Mouse (Mus musculus): Measurements from ENCODE around the gene Ret.

Ret gene

GRCm38 (mm10) chr6:118197440-118197975 is at the start of gene Ret:
Gene Ret, minus strand, starts transcription at chr6:118197718.
- no peak for DNase-seq (ENCODE audit: low read depth in 1 of 2, low spot score in 2 of 2)

GRCm38 (mm10) chr6:118247161-118247560 is 49.6 kb upstream of the Ret start:
- DNase-seq (ENCODE audit: low read depth in 1 of 2, low spot score in 2 of 2) = no peak

DNA sequence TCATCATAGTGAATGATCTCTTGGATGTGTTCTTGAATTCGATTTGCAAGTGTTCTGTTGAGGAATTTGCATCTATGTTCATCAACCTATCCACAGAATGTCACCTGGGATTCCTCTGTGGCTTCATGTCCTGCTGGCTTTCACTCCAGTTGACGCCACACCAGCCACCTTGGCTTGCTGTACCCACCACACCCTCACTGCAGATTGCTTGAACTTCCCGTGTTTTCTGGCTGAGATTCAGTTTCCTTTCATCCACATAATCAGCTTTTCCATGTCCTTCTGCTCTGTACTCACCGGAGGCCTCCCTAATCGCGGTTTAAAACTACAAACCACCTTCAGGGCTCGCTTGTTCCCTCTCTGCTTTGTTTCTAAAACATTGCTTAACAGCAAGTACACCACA is 46.6 kb upstream of the Ret start:
- DNase-seq (ENCODE audit: low read depth in 1 of 2, low spot score in 2 of 2) = no peak

DNA sequence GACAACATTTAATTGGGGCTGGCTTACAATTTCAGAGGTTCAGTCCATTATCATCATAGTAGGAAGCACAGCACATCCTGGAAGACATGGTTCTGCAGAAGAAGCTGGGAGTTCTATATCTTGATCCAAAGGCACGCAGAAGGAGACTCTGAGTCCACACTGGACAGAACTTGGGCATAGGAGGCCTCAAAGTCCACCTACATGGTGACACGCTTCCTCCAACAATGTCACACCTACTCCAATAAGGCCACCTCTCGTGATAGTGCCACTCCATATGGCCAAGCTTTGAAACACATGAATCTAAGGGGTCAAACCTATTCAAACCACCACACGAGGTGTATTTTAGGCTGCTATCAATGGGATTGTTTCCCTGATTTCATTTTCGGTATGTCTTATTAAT is 45.4 kb upstream of the Ret start:
- DNase-seq (ENCODE audit: low read depth in 1 of 2, low spot score in 2 of 2) = no peak

DNA sequence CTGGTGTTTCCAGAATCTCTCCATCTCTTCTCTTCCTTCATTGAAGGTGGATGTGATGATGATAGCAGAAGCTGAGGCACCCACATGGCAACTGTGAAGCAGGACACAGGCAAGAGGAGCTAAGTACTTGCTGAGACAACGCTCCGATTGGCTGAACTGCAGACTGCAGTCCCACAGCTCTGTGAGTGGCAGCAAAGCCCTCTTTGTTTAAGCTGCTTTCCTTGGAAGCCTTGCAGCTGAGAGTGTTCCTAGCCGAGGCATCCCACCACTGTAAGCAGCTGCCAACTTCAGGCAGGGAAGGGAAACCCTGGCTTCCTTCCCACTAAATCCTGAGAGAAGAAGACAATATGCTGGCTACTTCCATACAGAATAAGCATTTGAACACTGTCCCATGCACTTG is 28.6 kb upstream of the Ret start:
- DNase-seq (ENCODE audit: low read depth in 1 of 2, low spot score in 2 of 2) = no peak

DNA sequence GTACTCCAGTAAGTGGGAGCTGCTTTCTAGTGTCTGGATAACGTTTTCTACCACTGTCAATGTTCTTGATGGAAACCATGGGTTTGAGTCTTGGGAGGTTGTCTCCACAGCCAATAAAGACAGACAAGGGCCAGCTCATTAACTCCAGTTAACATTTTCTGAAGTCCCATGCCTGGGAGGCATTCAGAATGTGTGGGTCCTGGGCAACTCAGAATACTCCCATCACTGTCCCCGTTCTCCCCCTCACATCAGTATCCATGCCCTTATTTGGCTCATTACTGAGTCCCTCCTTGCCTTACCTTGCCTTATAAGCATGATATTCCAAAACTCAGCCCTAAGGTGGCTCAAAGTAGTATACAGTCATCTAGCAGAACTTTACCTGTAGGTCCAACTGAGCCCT is 25.0 kb upstream of the Ret start:
- no peak for DNase-seq (ENCODE audit: low read depth in 1 of 2, low spot score in 2 of 2)

DNA sequence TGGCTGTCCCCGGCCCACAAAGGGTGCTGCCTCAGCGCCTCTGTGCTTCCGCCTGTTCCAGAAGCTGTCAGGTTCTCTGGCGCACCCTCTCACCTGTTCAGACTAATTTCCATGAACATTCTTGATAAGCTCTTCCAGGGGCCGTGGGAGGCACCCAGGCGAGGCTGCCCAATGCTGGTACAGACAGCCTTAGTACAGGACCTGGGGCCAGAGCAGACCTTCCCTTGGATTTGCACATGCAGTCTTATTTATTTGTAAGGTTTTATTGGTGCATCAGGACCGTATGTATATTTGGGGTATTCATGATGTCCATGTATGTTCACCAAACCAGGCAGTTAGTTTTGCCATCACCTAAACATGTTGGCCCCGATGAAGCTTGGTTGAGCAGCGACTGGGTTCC is 18.2 kb upstream of the Ret start:
- DNase-seq (ENCODE audit: low read depth in 1 of 2, low spot score in 2 of 2) = no peak

DNA sequence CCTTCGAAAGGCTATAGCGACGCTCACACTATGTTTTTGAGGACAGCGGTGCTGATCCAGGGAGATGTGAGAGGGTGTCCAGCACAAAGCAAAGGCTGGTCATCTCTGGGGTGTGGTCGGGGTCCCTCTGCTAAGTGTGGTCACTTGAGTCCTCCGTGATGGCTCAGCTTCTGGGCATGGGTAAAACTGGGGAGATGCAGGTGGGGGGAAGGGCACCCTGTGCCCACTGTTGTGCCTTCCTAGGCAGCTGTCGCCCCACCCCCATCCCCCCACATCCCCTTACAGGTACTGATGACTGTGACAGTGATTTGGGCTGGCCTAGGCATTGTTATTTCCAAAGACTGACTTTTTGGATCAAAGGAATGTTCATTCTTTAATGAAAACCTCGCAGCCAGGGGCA is 10.8 kb upstream of the Ret start:
- DNase-seq (ENCODE audit: low read depth in 1 of 2, low spot score in 2 of 2) = no peak

- no peak for DNase-seq (ENCODE audit: low read depth in 1 of 2, low spot score in 2 of 2)
Observed at GRCm38 (mm10) chr6:118206386-118206785, 8.9 kb upstream of the Ret start.

DNA sequence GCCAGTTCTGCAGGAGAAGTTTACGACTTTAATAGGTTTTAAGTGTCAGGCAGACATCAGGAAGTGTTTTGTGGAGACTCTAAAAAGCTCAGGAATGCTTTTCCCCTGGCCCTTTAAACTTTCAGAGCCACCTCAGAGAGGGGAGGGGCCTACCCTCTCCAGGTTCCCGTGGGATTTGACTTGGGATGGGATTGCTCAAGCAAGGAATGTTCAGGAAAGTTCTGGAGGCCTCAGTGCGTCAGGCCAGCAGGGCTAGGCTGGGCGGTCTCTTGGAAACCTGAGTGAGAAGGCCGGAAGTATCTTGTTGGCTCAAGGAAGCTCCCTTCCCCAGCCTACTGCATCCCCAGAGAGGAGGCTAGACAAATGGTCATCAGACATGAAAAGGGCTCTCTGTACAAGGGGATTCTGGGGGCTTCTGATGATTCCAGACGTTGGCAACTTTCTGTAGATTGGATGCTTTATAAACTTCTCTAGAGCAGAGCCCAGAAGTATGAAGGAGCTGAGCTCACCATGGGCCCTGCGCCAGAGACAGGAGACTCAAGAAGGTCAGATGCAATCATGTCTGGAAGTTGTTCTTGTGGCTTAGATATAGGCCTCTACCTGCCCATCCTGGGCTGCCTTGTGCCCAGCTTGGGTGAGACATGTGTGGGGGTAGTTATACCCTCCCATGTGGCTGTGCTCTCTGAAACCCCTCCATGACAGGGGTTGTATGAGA is 7.8 kb upstream of the Ret start:
- DNase-seq (ENCODE audit: low read depth in 1 of 2, low spot score in 2 of 2) = no peak

GRCm38 (mm10) chr6:118204112-118204511 is 6.6 kb upstream of the Ret start:
- DNase-seq (ENCODE audit: low read depth in 1 of 2, low spot score in 2 of 2) = no peak

GRCm38 (mm10) chr6:118196751-118197439 is 623 bp downstream of the Ret start:
- DNase-seq (ENCODE audit: low read depth in 1 of 2, low spot score in 2 of 2) = no peak

- DNase-seq (ENCODE audit: low read depth in 1 of 2, low spot score in 2 of 2) = no peak
Observed at GRCm38 (mm10) chr6:118195108-118195507, 2.4 kb downstream of the Ret start.

- DNase-seq (ENCODE audit: low read depth in 1 of 2, low spot score in 2 of 2) = no peak
Observed at GRCm38 (mm10) chr6:118192882-118193281, 4.6 kb downstream of the Ret start.

DNA sequence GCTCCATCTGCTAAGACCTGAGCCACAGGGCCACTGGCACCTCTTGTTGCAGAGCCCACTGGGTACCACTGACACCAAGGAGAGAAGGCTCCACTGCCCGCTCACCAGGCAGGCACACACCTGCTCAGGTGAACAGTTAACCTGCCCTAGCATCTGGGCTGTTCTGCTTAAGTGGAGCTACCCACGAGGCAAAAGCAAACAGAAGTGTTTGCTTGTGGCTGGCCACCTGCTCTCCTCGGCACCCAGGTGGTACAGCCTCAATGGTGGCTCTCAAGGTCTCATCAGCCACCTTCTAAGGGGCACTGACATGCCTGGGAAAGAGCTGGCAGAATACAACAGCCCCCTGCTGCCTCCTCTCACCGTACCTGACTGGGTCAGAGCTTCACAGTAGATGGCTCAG is 5.3 kb downstream of the Ret start:
- DNase-seq (ENCODE audit: low read depth in 1 of 2, low spot score in 2 of 2) = no peak

DNA sequence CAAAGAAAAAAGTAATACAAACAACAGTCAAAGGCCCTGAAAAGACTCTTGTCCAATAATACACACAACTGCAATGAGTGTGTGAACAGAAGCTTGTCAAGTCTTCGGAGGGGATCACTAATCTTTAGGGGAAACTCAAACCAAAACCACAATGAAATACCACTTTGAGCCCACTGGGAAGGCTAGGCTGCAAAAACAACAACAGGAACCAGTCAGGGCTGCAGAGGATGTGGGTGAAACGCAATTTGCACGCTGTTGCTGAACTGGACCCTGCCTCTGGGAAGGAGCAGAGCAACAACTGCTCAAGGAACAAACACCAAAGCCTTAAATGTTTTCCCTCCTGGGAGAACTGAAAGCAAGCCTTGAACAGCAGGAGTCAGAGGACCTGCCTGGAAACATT is 7.8 kb downstream of the Ret start:
- DNase-seq (ENCODE audit: low read depth in 1 of 2, low spot score in 2 of 2) = no peak

GRCm38 (mm10) chr6:118188599-118188998 is 8.9 kb downstream of the Ret start:
- DNase-seq (ENCODE audit: low read depth in 1 of 2, low spot score in 2 of 2) = no peak

DNA sequence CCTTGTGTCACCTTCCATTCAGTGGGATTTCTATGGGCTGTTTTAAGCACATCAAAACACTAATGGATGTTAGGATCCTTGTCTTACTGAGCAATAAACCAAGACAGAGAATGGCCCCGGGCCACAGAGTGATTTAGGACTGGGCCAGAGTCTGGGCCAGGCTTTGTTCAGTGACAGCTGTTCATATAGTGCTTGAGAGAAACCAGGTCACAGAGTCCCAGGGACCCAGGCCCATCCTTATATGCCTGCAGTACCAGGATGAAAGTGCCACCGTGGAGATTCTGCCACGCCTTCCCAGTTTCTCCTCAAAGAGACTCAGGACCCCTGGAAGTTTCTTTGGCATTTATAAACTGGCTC is 10.3 kb downstream of the Ret start:
- DNase-seq (ENCODE audit: low read depth in 1 of 2, low spot score in 2 of 2) = no peak

GRCm38 (mm10) chr6:118186620-118187284 is 10.8 kb downstream of the Ret start:
- DNase-seq (ENCODE audit: low read depth in 1 of 2, low spot score in 2 of 2) = no peak

DNA sequence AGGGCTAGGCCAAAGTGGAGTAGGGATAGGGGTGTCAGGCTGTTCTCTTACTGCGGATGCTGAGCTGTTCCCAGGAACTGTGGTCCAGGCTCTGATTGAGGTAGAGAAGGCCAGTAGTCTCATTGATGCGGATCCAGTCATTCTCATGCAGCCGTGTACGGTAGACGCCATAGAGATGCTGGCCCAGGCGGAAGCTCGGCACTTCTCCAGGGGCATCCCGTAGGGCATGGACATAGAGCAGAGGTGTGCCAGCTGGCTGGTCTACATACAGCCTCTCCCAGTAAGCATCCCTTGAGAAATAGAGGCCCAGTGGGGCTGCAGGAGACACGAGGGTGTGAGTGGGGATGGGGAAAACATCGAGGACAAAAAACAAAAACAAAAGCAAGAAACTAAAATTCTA is 13.4 kb downstream of the Ret start:
- DNase-seq (ENCODE audit: low read depth in 1 of 2, low spot score in 2 of 2) = no peak

- DNase-seq (ENCODE audit: low read depth in 1 of 2, low spot score in 2 of 2) = no peak
Observed at GRCm38 (mm10) chr6:118180085-118180423, 17.5 kb downstream of the Ret start.

GRCm38 (mm10) chr6:118179316-118180084 is 18.0 kb downstream of the Ret start:
- peak; percentile 32 to 40 for DNase-seq (ENCODE audit: low read depth in 1 of 2, low spot score in 2 of 2)
